Mouse (Mus musculus) forebrain, embryonic 16.5 days (tissue): ENCODE measurements at regions not wholly inside any gene's neighbourhood (a gene's known extent, or its start where the extent isn't known, plus 50 kb on each side); places are given as distances from the start of the nearest gene placed in this dataset.

Experiments used
- ATAC-seq: fragments of 200-750 bp; cut with Nextera tagmentation; 2 replicates; pipeline ENCODE4 v1.8.0; 2017; ENCODE audit warnings: mild to moderate bottlenecking, moderate library complexity
- H3K27ac ChIP-seq: fragments of 300-500 bp; sonication (generic); 2 replicates; pipeline ENCODE4 v1.5.1; 2014; ENCODE audit warnings: low read length, control low read depth
- H3K27me3 ChIP-seq: fragments of 300-500 bp; sonication (generic); replicated peaks from 2 replicates; pipeline ENCODE4 v1.6.1; 2014; ENCODE audit warnings: low read length; ENCODE audit not compliant: control insufficient read depth, insufficient read depth
- H3K36me3 ChIP-seq: fragments of 300-500 bp; sonication (generic); 2 replicates; pipeline ENCODE4 v1.6.1; 2014; ENCODE audit not compliant: control insufficient read depth, insufficient read depth
- H3K4me1 ChIP-seq: fragments of 300-500 bp; sonication (generic); replicated peaks from 2 replicates; pipeline ENCODE4 v1.6.1; 2014; ENCODE audit warnings: low read length; ENCODE audit not compliant: control insufficient read depth, insufficient read depth
- H3K4me2 ChIP-seq: fragments of 300-500 bp; sonication (generic); 2 replicates; pipeline ENCODE4 v1.6.1; 2014; ENCODE audit warnings: mild to moderate bottlenecking, low read length, control low read depth
- H3K4me3 ChIP-seq: fragments of 300-500 bp; sonication (generic); replicated peaks from 2 replicates; pipeline ENCODE4 v1.5.1; 2014; ENCODE audit warnings: mild to moderate bottlenecking, low read length, control low read depth
- H3K9ac ChIP-seq: fragments of 300-500 bp; sonication (generic); replicated peaks from 2 replicates; pipeline ENCODE4 v1.6.1; 2014; ENCODE audit warnings: low read depth, low read length, control low read depth
- H3K9me3 ChIP-seq: fragments of 300-500 bp; sonication (generic); 2 replicates; pipeline ENCODE4 v1.6.1; 2016; ENCODE audit warnings: low read length; ENCODE audit not compliant: control insufficient read depth
- WGBS: fragments of 180-500 bp; shearing (Covaris S2); extraction: QIAGEN DNeasy Blood & Tissue Kit; methylation state at CpG from one replicate; pipeline ENCODE4 v1.1.7; 2014; 5-methylcytosine and 5-hydroxymethylcytosine counted together

DNA sequence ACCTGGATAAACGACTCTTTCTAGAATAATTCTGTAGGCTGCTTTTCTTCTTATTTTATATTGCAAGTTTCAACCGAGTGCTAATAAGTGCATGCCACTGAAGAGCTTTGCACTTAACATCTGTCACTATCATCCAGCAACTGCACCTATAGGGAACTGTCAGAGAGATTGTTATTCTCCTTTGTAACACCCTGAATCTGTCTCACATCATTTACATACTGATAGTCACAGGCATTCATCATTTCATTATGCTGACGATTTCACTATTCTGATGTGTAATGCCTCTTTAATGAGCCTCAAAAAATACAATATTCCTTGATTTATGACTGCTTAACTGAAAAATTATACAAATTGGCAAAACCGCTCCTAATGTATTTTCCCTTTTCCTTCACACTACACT is 1959.2 kb upstream of the Tenm3 start:
- 62% methylated on average over 4 of the region's 4 CpGs for WGBS
- Histone ChIP-seq H3K4me2 (no peak overlapping the region), H3K36me3 (no peaks in the 10 kb centered on the region), H3K27ac (no peak overlapping the region), H3K27me3 (no peaks in the 10 kb centered on the region), H3K4me1 (no peaks in the 10 kb centered on the region), H3K9ac (no peak overlapping the region), H3K4me3 (no peak overlapping the region), H3K9me3 (no peaks in the 10 kb centered on the region)
- ATAC-seq: peak; percentile 87

DNA sequence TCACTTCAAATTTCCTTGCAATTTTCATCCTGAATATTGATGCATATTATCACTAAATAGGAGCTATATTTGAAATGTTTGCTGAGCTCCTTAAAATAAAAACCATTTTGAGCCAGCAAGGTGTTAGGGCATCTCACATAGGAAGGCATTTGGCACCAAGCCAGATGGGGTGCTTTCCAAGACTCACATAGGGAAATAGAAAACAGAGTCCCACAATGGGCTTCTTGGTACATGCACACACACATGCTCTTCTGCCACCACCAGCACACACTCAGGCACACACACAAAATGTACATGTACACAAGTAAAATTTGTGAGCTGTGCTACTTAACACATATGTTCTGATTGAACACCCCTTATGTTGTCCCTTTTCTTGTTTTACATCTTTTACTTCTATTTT is 1943.7 kb upstream of the Tenm3 start:
- H3K4me2 ChIP-seq: no peak overlapping the region
- no peak overlapping the region for H3K4me3 ChIP-seq
- H3K27me3 ChIP-seq: no peaks in the 10 kb centered on the region
- ATAC-seq: no peak
- H3K4me1 ChIP-seq: no peaks in the 10 kb centered on the region
- H3K27ac ChIP-seq: no peak overlapping the region
- H3K9me3 ChIP-seq: no peaks in the 10 kb centered on the region
- H3K9ac ChIP-seq: no peak overlapping the region
- H3K36me3 ChIP-seq: no peaks in the 10 kb centered on the region

DNA sequence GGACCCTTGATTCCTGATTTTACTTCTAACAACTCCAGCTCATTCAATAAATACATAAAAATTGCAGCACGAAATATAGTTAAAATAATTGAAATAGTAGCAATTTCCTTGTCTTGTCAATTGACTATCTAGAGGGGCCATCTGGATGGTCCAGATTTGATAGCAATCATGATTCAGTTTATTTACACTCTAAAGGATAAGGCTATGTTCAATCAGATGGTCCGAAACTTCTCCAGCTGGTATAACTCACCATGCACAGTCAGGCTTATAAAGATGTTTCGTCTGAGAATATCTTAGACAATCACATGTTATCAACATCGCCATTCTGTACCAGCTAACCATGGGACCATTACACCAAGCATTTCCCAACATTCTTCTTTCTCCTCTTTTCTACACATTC is 1926.9 kb upstream of the Tenm3 start:
- Histone ChIP-seq H3K27me3 (no peaks in the 10 kb centered on the region), H3K4me3 (no peak overlapping the region), H3K9ac (no peak overlapping the region), H3K4me1 (no peaks in the 10 kb centered on the region), H3K9me3 (no peaks in the 10 kb centered on the region), H3K36me3 (no peaks in the 10 kb centered on the region), H3K27ac (no peak overlapping the region), H3K4me2 (no peak overlapping the region)
- no peak for ATAC-seq
- WGBS: 75% methylated on average over 4 of the region's 4 CpGs
